Mouse (Mus musculus) bone marrow macrophage, adult 2 months (primary cell): Measurements from ENCODE around the gene Rtl4.

Experiments
- CTCF ChIP-seq: IDR thresholded peaks from 2 replicates; pipeline ENCODE4 v1.5.1; 2012; ENCODE audit warnings: low read depth, mild to moderate bottlenecking, low read length, moderate library complexity
- POLR2A ChIP-seq: IDR thresholded peaks from 2 replicates; pipeline ENCODE4 v1.6.1; 2012; ENCODE audit warnings: mild to moderate bottlenecking, low read depth, low read length, borderline replicate concordance

DNA sequence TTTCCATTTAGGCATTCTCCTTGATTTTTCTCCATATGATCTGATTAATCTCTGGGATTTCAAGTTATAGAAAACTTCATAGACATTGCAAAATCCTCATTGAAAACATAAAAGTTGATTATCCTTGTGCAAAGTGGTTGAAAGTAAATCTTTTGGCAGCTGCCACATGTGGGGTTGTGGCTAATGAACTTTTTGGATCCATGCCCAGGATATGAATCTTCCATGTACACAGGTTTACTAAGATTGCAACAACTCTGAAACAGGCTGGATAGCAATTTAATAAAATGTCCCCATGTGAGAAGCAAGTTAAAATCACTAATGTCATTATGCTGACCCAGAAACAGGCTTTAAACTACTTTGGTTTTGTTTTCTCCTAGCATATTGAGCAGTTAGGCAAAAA lies 401.1 kb downstream of the Rtl4 start:
- no peak for TF ChIP-seq CTCF
- no peak for TF ChIP-seq POLR2A
